Mouse (Mus musculus) MEL-GATA-1-ER (cell line): Measurements from ENCODE around the gene Fbxo39.

Source experiments
- DNase-seq: peaks from one replicate; pipeline ENCODE4 v3.0.0-alpha.2; 2012; ENCODE audit warnings: low read depth; ENCODE audit errors: extremely low read depth

Fbxo39 gene

GRCm38 (mm10) chr11:72314151-72314895 is at the start of gene Fbxo39:
Fbxo39 (plus strand) TSS chr11:72314444.
- no peak for DNase-seq

GRCm38 (mm10) chr11:72265483-72265882 is 48.8 kb upstream of the Fbxo39 start:
- DNase-seq, result no peak

GRCm38 (mm10) chr11:72266207-72266959 is 47.9 kb upstream of the Fbxo39 start:
- DNase-seq, result no peak

- DNase-seq, result no peak
These were observed 47.2 kb upstream of the Fbxo39 start, which contains the start of gene Slc13a5 for GRCm38 (mm10) chr11:72266960-72267560. Slc13a5 (minus strand) TSS chr11:72267222.

GRCm38 (mm10) chr11:72271761-72272160 is 42.5 kb upstream of the Fbxo39 start:
- DNase-seq, result no peak

- no peak for DNase-seq
These were observed 40.9 kb upstream of the Fbxo39 start for GRCm38 (mm10) chr11:72273341-72273740.

- no peak for DNase-seq
These were observed 32.9 kb upstream of the Fbxo39 start for GRCm38 (mm10) chr11:72281143-72281851.

GRCm38 (mm10) chr11:72281852-72282400 is 32.3 kb upstream of the Fbxo39 start:
- DNase-seq, result no peak

- no peak for DNase-seq
These were observed 30.6 kb upstream of the Fbxo39 start for GRCm38 (mm10) chr11:72283486-72284224.

GRCm38 (mm10) chr11:72284532-72285182 is 29.6 kb upstream of the Fbxo39 start:
- no peak for DNase-seq

GRCm38 (mm10) chr11:72285971-72286480 is 28.2 kb upstream of the Fbxo39 start:
- no peak for DNase-seq

- DNase-seq, result no peak
These were observed 27.6 kb upstream of the Fbxo39 start for GRCm38 (mm10) chr11:72286651-72287050.

- no peak for DNase-seq
These were observed 27.1 kb upstream of the Fbxo39 start for GRCm38 (mm10) chr11:72287126-72287525.

- DNase-seq, result no peak
These were observed 26.7 kb upstream of the Fbxo39 start for GRCm38 (mm10) chr11:72287543-72287942.

GRCm38 (mm10) chr11:72293116-72293515 is 21.1 kb upstream of the Fbxo39 start:
- DNase-seq, result no peak

- DNase-seq, result no peak
These were observed 12.9 kb upstream of the Fbxo39 start, which contains the start of gene Xaf1 for GRCm38 (mm10) chr11:72301334-72301733. Xaf1 (plus strand) TSS chr11:72301629.

GRCm38 (mm10) chr11:72302230-72302629 is 12.0 kb upstream of the Fbxo39 start:
- DNase-seq, result no peak

GRCm38 (mm10) chr11:72307461-72307860 is 6.8 kb upstream of the Fbxo39 start:
- DNase-seq, result no peak

- peak; percentile 50 for DNase-seq
These were observed 5.3 kb upstream of the Fbxo39 start for GRCm38 (mm10) chr11:72308982-72309381.

GRCm38 (mm10) chr11:72310491-72310890 is 3.8 kb upstream of the Fbxo39 start:
- DNase-seq, result peak; percentile 27
